Mouse (Mus musculus): ENCODE data around the gene Stard10. TPM values are rescaled to one million over a fixed set of nuclear protein-coding genes. Genes with fewer than 3 reads are reported as not detected.

Stard10 gene
- polyA plus RNA-seq, 1 experiment, result 10.9 TPM

DNA sequence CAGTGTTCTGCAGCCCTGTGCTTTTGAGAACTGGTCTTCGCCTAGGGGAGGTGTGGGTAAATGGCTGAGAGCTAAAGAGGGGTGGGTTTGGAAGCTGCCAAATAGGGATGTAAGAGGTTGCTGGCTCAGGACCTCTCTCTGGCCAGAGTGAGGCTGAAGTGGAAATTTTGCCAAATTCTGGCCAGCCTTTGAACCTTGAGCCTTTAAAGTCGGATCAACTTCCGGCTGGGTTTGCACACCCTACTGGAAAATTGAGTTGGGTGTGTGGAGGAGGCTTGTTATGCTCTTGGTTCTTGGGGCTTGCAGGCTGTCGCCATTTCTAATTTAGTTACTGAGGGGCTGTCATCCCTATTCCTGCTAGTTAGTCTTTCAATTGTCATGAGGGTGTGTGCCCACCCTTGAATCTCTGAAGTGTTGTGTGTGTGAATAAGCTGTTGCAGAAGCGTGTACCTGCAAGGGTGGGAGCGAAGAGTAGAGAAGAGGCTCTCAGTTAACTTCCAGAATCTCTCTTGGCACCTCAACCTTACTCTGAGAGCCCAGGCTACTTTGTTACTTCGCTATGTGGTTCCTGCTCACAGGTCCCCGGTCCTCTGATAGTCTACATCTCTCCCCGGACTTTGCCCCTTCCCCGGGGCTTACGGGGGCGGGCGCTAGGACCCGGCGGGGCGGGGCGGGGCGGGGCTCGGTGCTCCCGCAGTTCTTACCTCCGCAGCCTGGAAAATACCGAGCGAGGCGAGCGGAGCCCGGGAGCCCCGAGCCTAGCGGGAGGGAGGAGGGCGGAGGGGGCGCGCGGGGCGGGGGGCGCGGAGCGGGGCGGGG lies 3.7 kb downstream of the Stard10 start:
- Histone ChIP-seq H3ac (ENCODE audit: control insufficient read depth, insufficient read length, low read depth) (no peak overlapping the region), H3K79me3 (ENCODE audit: low read depth) (no peaks in the 10 kb centered on the region), H3K79me2 (ENCODE audit: control insufficient read depth, insufficient read depth) (no peaks in the 10 kb centered on the region), H3K27me3 (ENCODE audit: control insufficient read depth, insufficient read depth, insufficient read length) (no peaks in the 10 kb centered on the region), H3K4me3 (ENCODE audit: insufficient read depth, poor library complexity, severe bottlenecking) (peak overlapping the region; percentile 14), H3K36me3 (ENCODE audit: control insufficient read depth, insufficient read depth) (no peaks in the 10 kb centered on the region)
- TF ChIP-seq FOSL1 (IDR thresholded peaks at IDR 0.05; ENCODE audit: insufficient read depth, low read length, poor library complexity, severe bottlenecking) (no peak), USF1 (IDR thresholded peaks at IDR 0.05; ENCODE audit: low read depth) (no peak), MYOG (IDR thresholded peaks at IDR 0.05; ENCODE audit: control insufficient read depth, extremely low read depth, insufficient read length) (no peak), MAX (IDR thresholded peaks at IDR 0.05) (no peak), CEBPB (IDR thresholded peaks at IDR 0.05; ENCODE audit: low read depth) (no peak), MYOD1 (IDR thresholded peaks at IDR 0.05; ENCODE audit: control insufficient read depth, insufficient read length, low read depth) (no peak), CTCF (IDR thresholded peaks at IDR 0.05; ENCODE audit: control insufficient read depth, insufficient read depth, insufficient read length) (no peak)

DNA sequence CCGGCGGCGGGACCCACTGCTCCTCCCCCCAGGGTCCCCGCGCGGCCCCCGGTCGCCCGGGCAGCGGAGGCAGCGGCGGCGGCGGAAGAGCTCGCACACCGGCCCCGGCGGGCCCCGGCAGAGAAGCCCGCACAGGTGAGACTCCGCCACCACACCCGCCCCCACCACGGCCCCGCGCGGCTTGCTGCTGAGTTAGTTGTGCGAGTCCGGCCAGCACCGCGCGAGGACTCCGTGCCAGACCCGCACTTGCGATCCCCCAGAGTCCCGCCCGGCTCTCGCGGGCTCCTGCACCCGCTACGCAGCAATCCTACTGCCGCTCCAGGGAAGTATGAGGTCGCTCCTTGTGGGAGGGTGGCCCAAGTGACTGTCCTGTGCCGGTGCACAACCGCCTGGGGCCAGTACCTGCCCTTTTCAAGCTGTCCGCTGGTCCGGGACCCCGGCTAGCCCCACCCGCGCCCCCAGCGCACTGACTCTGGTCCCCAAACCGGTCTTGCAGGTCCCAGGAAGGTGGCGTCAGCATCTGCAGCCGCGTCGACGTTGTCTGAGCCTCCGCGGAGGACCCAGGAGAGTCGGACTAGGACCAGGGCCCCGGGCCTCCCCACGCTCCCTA lies 4.4 kb downstream of the Stard10 start:
- Histone ChIP-seq H3K79me3 (ENCODE audit: low read depth) (no peaks in the 10 kb centered on the region), H3K36me3 (ENCODE audit: control insufficient read depth, insufficient read depth) (no peaks in the 10 kb centered on the region), H3K79me2 (ENCODE audit: control insufficient read depth, insufficient read depth) (no peaks in the 10 kb centered on the region), H3K27me3 (ENCODE audit: control insufficient read depth, insufficient read depth, insufficient read length) (no peaks in the 10 kb centered on the region), H3K4me3 (ENCODE audit: insufficient read depth, poor library complexity, severe bottlenecking) (peak overlapping the region; percentile 14), H3ac (ENCODE audit: control insufficient read depth, insufficient read length, low read depth) (peak overlapping the region; percentile 36)
- TF ChIP-seq MYOD1 (IDR thresholded peaks at IDR 0.05; ENCODE audit: control insufficient read depth, insufficient read length, low read depth) (no peak), FOSL1 (IDR thresholded peaks at IDR 0.05; ENCODE audit: insufficient read depth, low read length, poor library complexity, severe bottlenecking) (no peak), CEBPB (IDR thresholded peaks at IDR 0.05; ENCODE audit: low read depth) (no peak), MAX (IDR thresholded peaks at IDR 0.05) (no peak), MYOG (IDR thresholded peaks at IDR 0.05; ENCODE audit: control insufficient read depth, extremely low read depth, insufficient read length) (no peak), USF1 (IDR thresholded peaks at IDR 0.05; ENCODE audit: low read depth) (no peak)

DNA sequence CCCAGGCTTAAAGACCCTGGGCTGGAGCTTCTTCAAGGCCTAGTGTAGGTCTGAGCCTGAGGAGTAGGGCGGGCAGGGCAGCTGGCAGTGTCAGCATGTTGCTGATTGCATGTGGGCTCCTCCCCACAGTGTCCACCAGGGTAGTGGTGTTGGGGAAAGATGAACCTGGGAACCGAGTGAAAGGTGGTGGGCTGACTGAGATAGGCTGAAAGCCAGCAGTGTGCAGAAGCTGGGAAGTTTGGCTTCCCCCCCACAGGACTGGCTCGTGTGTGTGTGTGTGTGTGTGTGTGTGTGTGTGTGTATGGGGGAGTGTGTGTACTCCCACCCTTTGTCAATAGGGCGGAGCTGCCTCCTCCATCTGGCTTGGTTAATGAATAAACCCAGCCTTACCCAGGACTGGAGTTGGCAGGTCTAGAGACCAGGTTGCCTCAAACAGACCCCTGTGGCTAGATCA lies 6.3 kb downstream of the Stard10 start:
- Histone ChIP-seq H3K79me3 (ENCODE audit: low read depth) (no peaks in the 10 kb centered on the region), H3K27me3 (ENCODE audit: control insufficient read depth, insufficient read depth, insufficient read length) (no peaks in the 10 kb centered on the region), H3K79me2 (ENCODE audit: control insufficient read depth, insufficient read depth) (no peaks in the 10 kb centered on the region), H3K4me3 (ENCODE audit: insufficient read depth, poor library complexity, severe bottlenecking) (no peak overlapping the region), H3ac (ENCODE audit: control insufficient read depth, insufficient read length, low read depth) (no peak overlapping the region), H3K36me3 (ENCODE audit: control insufficient read depth, insufficient read depth) (no peaks in the 10 kb centered on the region)
- TF ChIP-seq FOSL1 (IDR thresholded peaks at IDR 0.05; ENCODE audit: insufficient read depth, low read length, poor library complexity, severe bottlenecking), result no peak
- no peak for TF ChIP-seq CEBPB (IDR thresholded peaks at IDR 0.05; ENCODE audit: low read depth)
- no peak for TF ChIP-seq USF1 (IDR thresholded peaks at IDR 0.05; ENCODE audit: low read depth)
- no peak for TF ChIP-seq MYOD1 (IDR thresholded peaks at IDR 0.05; ENCODE audit: control insufficient read depth, insufficient read length, low read depth)
- no peak for TF ChIP-seq CTCF (IDR thresholded peaks at IDR 0.05; ENCODE audit: control insufficient read depth, insufficient read depth, insufficient read length)
- no peak for TF ChIP-seq MAX (IDR thresholded peaks at IDR 0.05)
- no peak for TF ChIP-seq MYOG (IDR thresholded peaks at IDR 0.05; ENCODE audit: control insufficient read depth, extremely low read depth, insufficient read length)

DNA sequence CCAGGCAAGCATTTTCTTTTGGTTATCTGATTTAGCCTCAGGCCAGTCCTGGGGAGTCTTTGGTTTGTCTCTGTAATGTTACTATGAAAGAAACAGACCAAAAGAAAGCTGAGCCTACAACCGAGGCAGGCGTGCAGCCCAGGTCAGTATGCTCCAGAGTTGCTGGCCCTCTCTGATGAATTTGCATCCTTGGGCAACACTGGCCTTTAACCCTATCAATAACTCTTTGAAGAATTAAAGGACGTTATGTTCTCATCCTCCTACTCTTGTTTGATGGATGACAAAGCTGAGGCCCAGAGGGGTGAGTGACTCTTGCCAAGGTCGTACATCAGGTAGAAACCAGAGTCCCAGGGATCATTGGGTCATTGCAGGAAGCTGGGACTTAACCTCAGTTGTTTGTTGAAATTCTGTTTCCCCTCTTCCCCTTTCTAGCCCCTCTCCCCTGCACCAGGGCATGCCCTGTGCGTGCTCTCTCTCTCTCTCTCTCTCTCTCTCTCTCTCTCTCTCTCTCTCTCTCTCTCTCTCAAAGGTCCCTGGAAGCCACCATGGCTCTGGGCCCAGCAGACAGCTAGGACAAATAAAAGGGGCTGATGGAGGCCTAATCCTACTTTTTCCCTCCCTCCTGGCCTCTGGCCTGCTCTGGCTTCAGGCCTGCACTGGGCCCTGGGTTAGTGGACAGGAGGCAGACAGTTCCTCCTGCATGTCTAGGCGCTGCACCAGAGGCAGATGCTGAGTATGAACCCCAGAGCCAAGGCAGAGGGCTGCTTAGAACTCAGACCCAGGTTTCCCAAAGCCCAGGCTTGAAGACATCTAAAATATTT lies 7.5 kb downstream of the Stard10 start:
- H3K27me3 ChIP-seq (ENCODE audit: control insufficient read depth, insufficient read depth, insufficient read length), result no peaks in the 10 kb centered on the region
- H3K79me3 ChIP-seq (ENCODE audit: low read depth), result no peaks in the 10 kb centered on the region
- H3ac ChIP-seq (ENCODE audit: control insufficient read depth, insufficient read length, low read depth), result no peak overlapping the region
- H3K4me3 ChIP-seq (ENCODE audit: insufficient read depth, poor library complexity, severe bottlenecking), result no peak overlapping the region
- H3K79me2 ChIP-seq (ENCODE audit: control insufficient read depth, insufficient read depth), result no peaks in the 10 kb centered on the region
- no peaks in the 10 kb centered on the region for H3K36me3 ChIP-seq (ENCODE audit: control insufficient read depth, insufficient read depth)
- no peak for TF ChIP-seq CTCF (IDR thresholded peaks at IDR 0.05; ENCODE audit: control insufficient read depth, insufficient read depth, insufficient read length)
- no peak for TF ChIP-seq MYOD1 (IDR thresholded peaks at IDR 0.05; ENCODE audit: control insufficient read depth, insufficient read length, low read depth)

DNA sequence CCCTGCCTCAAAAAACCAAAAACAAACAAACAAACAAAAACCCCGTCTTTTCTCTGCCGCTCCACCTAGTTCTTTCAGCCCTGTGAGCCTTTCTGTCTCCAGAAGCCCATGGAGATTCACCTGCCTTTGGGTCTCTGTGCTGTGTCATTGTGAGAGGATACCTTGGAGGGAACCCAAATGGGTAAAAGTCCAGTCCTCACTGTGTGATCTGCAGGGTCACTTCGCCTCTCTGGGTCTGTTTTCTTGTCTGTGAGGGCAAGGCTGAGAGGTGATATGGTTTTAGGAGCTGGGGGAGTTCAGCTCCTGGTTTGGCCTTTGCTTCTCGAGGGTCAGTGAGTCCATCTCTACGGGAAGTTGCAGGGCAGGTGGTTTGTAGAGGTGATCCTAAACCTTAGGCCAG lies 9.1 kb downstream of the Stard10 start:
- no peaks in the 10 kb centered on the region for H3K36me3 ChIP-seq (ENCODE audit: control insufficient read depth, insufficient read depth)
- no peak for TF ChIP-seq MYOD1 (IDR thresholded peaks at IDR 0.05; ENCODE audit: control insufficient read depth, insufficient read length, low read depth)
- no peak for TF ChIP-seq MAX (IDR thresholded peaks at IDR 0.05)
- TF ChIP-seq CEBPB (IDR thresholded peaks at IDR 0.05; ENCODE audit: low read depth), result no peak
- no peak for TF ChIP-seq FOSL1 (IDR thresholded peaks at IDR 0.05; ENCODE audit: insufficient read depth, low read length, poor library complexity, severe bottlenecking)
- TF ChIP-seq CTCF (IDR thresholded peaks at IDR 0.05; ENCODE audit: control insufficient read depth, insufficient read depth, insufficient read length), result no peak
- no peak for TF ChIP-seq MYOG (IDR thresholded peaks at IDR 0.05; ENCODE audit: control insufficient read depth, extremely low read depth, insufficient read length)
- H3K79me2 ChIP-seq (ENCODE audit: control insufficient read depth, insufficient read depth), result no peaks in the 10 kb centered on the region
- H3K27me3 ChIP-seq (ENCODE audit: control insufficient read depth, insufficient read depth, insufficient read length), result no peaks in the 10 kb centered on the region
- no peak overlapping the region for H3ac ChIP-seq (ENCODE audit: control insufficient read depth, insufficient read length, low read depth)
- no peak overlapping the region for H3K4me3 ChIP-seq (ENCODE audit: insufficient read depth, poor library complexity, severe bottlenecking)
- H3K79me3 ChIP-seq (ENCODE audit: low read depth), result no peaks in the 10 kb centered on the region

Data from C2C12 (cell line).